Mouse (Mus musculus) heart, embryonic 16.5 days (tissue): ENCODE data around the gene Srrm4. TPM values are rescaled to one million over a fixed set of nuclear protein-coding genes. Genes with fewer than 3 reads are reported as not detected.

Source experiments
- ATAC-seq: fragments of 200-750 bp; cut with Nextera tagmentation; replicated peaks from 2 replicates; pipeline ENCODE4 v1.8.0; 2017; ENCODE audit warnings: moderate number of reproducible peaks; ENCODE audit not compliant: insufficient read depth, low FRiP score; ENCODE audit errors: extremely low read depth
- H3K27ac ChIP-seq: fragments of 300-500 bp; sonication (generic); 2 replicates; pipeline ENCODE4 v1.5.1; 2014; ENCODE audit warnings: mild to moderate bottlenecking, low read length, control low read depth, moderate library complexity
- H3K27me3 ChIP-seq: fragments of 300-500 bp; sonication (generic); 2 replicates; pipeline ENCODE4 v1.6.1; 2014; ENCODE audit warnings: low read length, mixed read lengths; ENCODE audit not compliant: control insufficient read depth, insufficient read depth
- H3K36me3 ChIP-seq: fragments of 300-500 bp; sonication (generic); 2 replicates; pipeline ENCODE4 v1.6.1; 2014; ENCODE audit not compliant: control insufficient read depth, insufficient read depth
- H3K4me1 ChIP-seq: fragments of 300-500 bp; sonication (generic); 2 replicates; pipeline ENCODE4 v1.6.1; 2014; ENCODE audit warnings: low read length, mixed read lengths; ENCODE audit not compliant: control insufficient read depth, insufficient read depth
- H3K4me2 ChIP-seq: fragments of 300-500 bp; sonication (generic); 2 replicates; pipeline ENCODE4 v1.6.1; 2014; ENCODE audit warnings: low read depth, mild to moderate bottlenecking, control low read depth, low read length
- H3K4me3 ChIP-seq: fragments of 300-500 bp; sonication (generic); 2 replicates; pipeline ENCODE4 v1.5.1; 2014; ENCODE audit warnings: mild to moderate bottlenecking, control low read depth, low read length
- H3K9ac ChIP-seq: fragments of 300-500 bp; sonication (generic); 2 replicates; pipeline ENCODE4 v1.6.1; 2014; ENCODE audit warnings: low read length, control low read depth
- H3K9me3 ChIP-seq: fragments of 300-500 bp; sonication (generic); replicated peaks from 2 replicates; pipeline ENCODE4 v1.6.1; 2016; ENCODE audit warnings: low read length; ENCODE audit not compliant: control insufficient read depth
- WGBS: fragments of 180-500 bp; shearing (Covaris S2); extraction: QIAGEN DNeasy Blood & Tissue Kit; methylation state at CpG from one replicate; pipeline ENCODE4 v1.1.7; 2014; 5-methylcytosine and 5-hydroxymethylcytosine counted together
- polyA plus RNA-seq: library from polyadenylated mRNA; unstranded; fragments of >200 nt; fragmentation: Nextera tagmentation; extraction: Ambion mirVana; gene quantifications from 2 replicates; pipeline ENCODE4 v1.2.1, GENCODE M21; 2015

The Srrm4 gene
- polyA plus RNA-seq = 0.84 and 1.3 TPM in 2 replicates

GRCm38 (mm10) chr5:116591346-116592048, at the start of gene Srrm4:
Gene Srrm4, minus strand, starts transcription at chr5:116591817.
- Histone ChIP-seq H3K9ac (no peak within 1 kb of the TSS), H3K4me3 (peak within 1 kb of the TSS; percentile 2; the same call in 1 of the 2 replicates), H3K36me3 (no peaks in the 10 kb centered on the region), H3K27me3 (peaks cover 50% of the 10 kb centered on the region), H3K4me1 (no peaks in the 10 kb centered on the region), H3K27ac (no peak within 1 kb of the TSS), H3K9me3 (peaks cover 7% of the 10 kb centered on the region), H3K4me2 (peak within 1 kb of the TSS; percentile 25)
- 1% methylated on average over 50 of the region's 53 CpGs for WGBS
- ATAC-seq = no peak

- peak overlapping the region; percentile 1; the same call in 1 of the 2 replicates for H3K4me3 ChIP-seq
- no peak for ATAC-seq
- no peaks in the 10 kb centered on the region for H3K36me3 ChIP-seq
- H3K27ac ChIP-seq = no peak overlapping the region
- WGBS = 1% methylated on average over 12 of the region's 12 CpGs
- no peaks in the 10 kb centered on the region for H3K4me1 ChIP-seq
- peaks cover 50% of the 10 kb centered on the region for H3K27me3 ChIP-seq
- peak overlapping the region; percentile 17; the same call in 1 of the 2 replicates for H3K4me2 ChIP-seq
- H3K9ac ChIP-seq = no peak overlapping the region
- H3K9me3 ChIP-seq = peaks cover 7% of the 10 kb centered on the region
Measured at GRCm38 (mm10) chr5:116592801-116593430, 1.3 kb upstream of the Srrm4 start.

- under 1% methylated on average over 32 of the region's 32 CpGs for WGBS
Measured at GRCm38 (mm10) chr5:116592049-116592800, 608 bp upstream of the Srrm4 start.

GRCm38 (mm10) chr5:116590698-116591097, 919 bp downstream of the Srrm4 start:
- Histone ChIP-seq H3K9me3 (peaks cover 7% of the 10 kb centered on the region), H3K9ac (no peak overlapping the region), H3K27me3 (peaks cover 50% of the 10 kb centered on the region), H3K36me3 (no peaks in the 10 kb centered on the region), H3K4me2 (no peak overlapping the region), H3K4me1 (no peaks in the 10 kb centered on the region), H3K27ac (no peak overlapping the region), H3K4me3 (no peak overlapping the region)
- ATAC-seq = no peak
- WGBS = 11% methylated on average over 10 of the region's 10 CpGs

More at GRCm38 (mm10) chr5:116592049-116592800, 608 bp upstream of the Srrm4 start:
- H3K9me3 ChIP-seq = peaks cover 7% of the 10 kb centered on the region
- H3K9ac ChIP-seq = no peak overlapping the region
- no peak for ATAC-seq
- no peaks in the 10 kb centered on the region for H3K36me3 ChIP-seq
- peak overlapping the region; percentile 1; the same call in 1 of the 2 replicates for H3K4me3 ChIP-seq
- H3K4me2 ChIP-seq = peak overlapping the region; percentile 25
- peaks cover 50% of the 10 kb centered on the region for H3K27me3 ChIP-seq
- no peak overlapping the region for H3K27ac ChIP-seq
- no peaks in the 10 kb centered on the region for H3K4me1 ChIP-seq

DNA sequence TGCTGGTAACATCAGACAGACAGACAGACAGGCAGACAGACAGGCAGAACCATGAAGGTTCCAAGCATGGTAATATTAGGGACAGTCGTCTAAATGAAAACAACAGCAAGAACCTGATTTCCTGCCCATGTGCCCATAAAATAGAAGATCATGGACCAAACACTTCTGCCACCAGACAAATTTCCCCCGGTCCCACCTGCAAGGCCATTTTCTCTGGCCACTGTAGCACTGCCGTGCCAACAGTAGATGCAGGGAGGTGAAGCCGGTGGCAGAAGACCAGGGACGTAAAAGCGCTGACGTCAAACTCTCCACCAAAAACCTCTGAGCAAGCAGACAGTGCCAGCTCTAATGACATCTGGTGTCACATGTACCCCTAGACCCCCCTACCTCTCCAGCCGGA, 2.0 kb downstream of the Srrm4 start:
- H3K4me3 ChIP-seq = no peak overlapping the region
- H3K27ac ChIP-seq = no peak overlapping the region
- 71% methylated on average over 8 of the region's 8 CpGs for WGBS
- H3K27me3 ChIP-seq = peaks cover 50% of the 10 kb centered on the region
- no peak overlapping the region for H3K9ac ChIP-seq
- H3K4me1 ChIP-seq = no peaks in the 10 kb centered on the region
- ATAC-seq = no peak
- no peak overlapping the region for H3K4me2 ChIP-seq
- no peaks in the 10 kb centered on the region for H3K36me3 ChIP-seq
- H3K9me3 ChIP-seq = peaks cover 7% of the 10 kb centered on the region

- ATAC-seq = no peak
- WGBS = 46% methylated on average over 10 of the region's 10 CpGs
- H3K9ac ChIP-seq = no peak overlapping the region
- H3K9me3 ChIP-seq = peaks cover 7% of the 10 kb centered on the region
- no peak overlapping the region for H3K27ac ChIP-seq
- no peak overlapping the region for H3K4me3 ChIP-seq
- no peak overlapping the region for H3K4me2 ChIP-seq
- H3K4me1 ChIP-seq = no peaks in the 10 kb centered on the region
- no peaks in the 10 kb centered on the region for H3K36me3 ChIP-seq
- peaks cover 47% of the 10 kb centered on the region for H3K27me3 ChIP-seq
Measured at GRCm38 (mm10) chr5:116588836-116589235, 2.8 kb downstream of the Srrm4 start.

- Histone ChIP-seq H3K9me3 (no peaks in the 10 kb centered on the region), H3K27ac (no peak overlapping the region), H3K4me1 (no peaks in the 10 kb centered on the region), H3K36me3 (no peaks in the 10 kb centered on the region), H3K4me3 (no peak overlapping the region), H3K9ac (no peak overlapping the region), H3K4me2 (no peak overlapping the region), H3K27me3 (no peaks in the 10 kb centered on the region)
- WGBS = 80% methylated on average over 8 of the region's 8 CpGs
- ATAC-seq = no peak
Measured at GRCm38 (mm10) chr5:116579533-116579932, 12.1 kb downstream of the Srrm4 start.

- Histone ChIP-seq H3K9ac (no peak overlapping the region), H3K9me3 (no peaks in the 10 kb centered on the region), H3K36me3 (no peaks in the 10 kb centered on the region), H3K27me3 (no peaks in the 10 kb centered on the region), H3K4me1 (no peaks in the 10 kb centered on the region), H3K4me2 (no peak overlapping the region), H3K27ac (no peak overlapping the region), H3K4me3 (no peak overlapping the region)
- no peak for ATAC-seq
- WGBS = 72% methylated on average over 5 of the region's 5 CpGs
Measured at GRCm38 (mm10) chr5:116577082-116577481, 14.5 kb downstream of the Srrm4 start.
